Mouse (Mus musculus) retina, embryonic 14.5 days (tissue): ENCODE measurements around the gene Cldn7.
A peak's percentile ranks its signal among the peaks of the same experiment; 100 is the strongest.
"Not testable (repeated sequence)": the region's sequence is repeated elsewhere in the genome, so short reads cannot be mapped to it uniquely, and the experiment has no call there.

Source experiments
- DNase-seq: peaks from one replicate; pipeline ENCODE4 v3.0.0-alpha.2; 2015; ENCODE audit warnings: low spot score

Cldn7 gene

GRCm38 (mm10) chr11:69964650-69965270 lies at the start of gene Cldn7:
Gene Cldn7, plus strand, starts transcription at chr11:69964779.
- DNase-seq, result no peak

- no peak for DNase-seq
Observed at GRCm38 (mm10) chr11:69914917-69915430, 49.6 kb upstream of the Cldn7 start.

GRCm38 (mm10) chr11:69915667-69916627 lies 48.6 kb upstream of the Cldn7 start:
- no peak for DNase-seq

GRCm38 (mm10) chr11:69916652-69917378 lies 47.8 kb upstream of the Cldn7 start:
- not testable (repeated sequence) for DNase-seq

- DNase-seq, result no peak
Observed at GRCm38 (mm10) chr11:69917379-69917948, 47.1 kb upstream of the Cldn7 start.

- no peak for DNase-seq
Observed at GRCm38 (mm10) chr11:69918118-69918517, 46.5 kb upstream of the Cldn7 start.

- DNase-seq, result no peak
Observed at GRCm38 (mm10) chr11:69919053-69919452, 45.5 kb upstream of the Cldn7 start.

- DNase-seq, result peak; percentile 74
Observed at GRCm38 (mm10) chr11:69919661-69920265, 44.8 kb upstream of the Cldn7 start.

- DNase-seq, result peak; percentile 42
Observed at GRCm38 (mm10) chr11:69920266-69921031, 44.1 kb upstream of the Cldn7 start.

GRCm38 (mm10) chr11:69921114-69922011 lies 43.2 kb upstream of the Cldn7 start, which contains the start of gene Eif5a:
Gene Eif5a, minus strand, starts transcription at chr11:69921958.
- DNase-seq, result peak; percentile 100

- no peak for DNase-seq
Observed at GRCm38 (mm10) chr11:69922012-69922756, 42.4 kb upstream of the Cldn7 start.

GRCm38 (mm10) chr11:69922796-69923195 lies 41.8 kb upstream of the Cldn7 start:
- no peak for DNase-seq

GRCm38 (mm10) chr11:69927501-69927900 lies 37.1 kb upstream of the Cldn7 start:
- no peak for DNase-seq

GRCm38 (mm10) chr11:69929712-69930111 lies 34.9 kb upstream of the Cldn7 start:
- DNase-seq, result no peak

- DNase-seq, result not testable (repeated sequence)
Observed at GRCm38 (mm10) chr11:69930176-69930575, 34.4 kb upstream of the Cldn7 start.

- DNase-seq, result no peak
Observed at GRCm38 (mm10) chr11:69930967-69931537, 33.5 kb upstream of the Cldn7 start.

GRCm38 (mm10) chr11:69931769-69932168 lies 32.8 kb upstream of the Cldn7 start:
- no peak for DNase-seq

GRCm38 (mm10) chr11:69932254-69932653 lies 32.3 kb upstream of the Cldn7 start:
- peak; percentile 23 for DNase-seq
